Mouse (Mus musculus): ENCODE measurements around the gene Sgsh. TPM values are rescaled to one million over a fixed set of nuclear protein-coding genes. Genes with fewer than 3 reads are reported as not detected.

Gene Sgsh
- polyA plus RNA-seq, 1 experiment from 2014 or later: 3.3 TPM

DNA sequence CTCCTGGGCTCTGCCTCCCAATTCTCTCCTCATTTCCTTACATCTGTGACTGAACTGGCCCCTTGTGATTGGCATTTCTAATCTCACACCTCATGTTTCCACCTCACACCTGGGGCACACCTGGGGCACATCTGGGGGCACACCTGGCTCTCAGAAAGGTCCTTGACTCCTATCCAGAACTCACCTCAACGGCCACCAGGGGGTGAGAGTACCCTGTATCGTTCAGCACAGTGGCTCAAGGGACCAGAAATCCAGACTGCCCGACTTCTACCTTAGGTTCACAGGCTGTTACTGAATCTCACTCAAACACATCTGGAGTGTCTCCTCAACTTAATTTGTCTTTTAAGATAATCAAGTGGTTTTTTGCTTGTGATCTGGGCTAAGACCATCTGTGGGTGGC is 23.4 kb downstream of the Sgsh start:
- H3K36me3 ChIP-seq: no peaks in the 10 kb centered on the region
- WGBS (ENCODE audit: insufficient replicate concordance): 22% methylated on average over 3 of the region's 3 CpGs
- H3K4me3 ChIP-seq: no peak overlapping the region
- H3K4me1 ChIP-seq: no peaks in the 10 kb centered on the region
- no peak for ATAC-seq
- no peaks in the 10 kb centered on the region for H3K9me3 ChIP-seq (replicated peaks)
- H3K27ac ChIP-seq: no peak overlapping the region
- peaks cover 44% of the 10 kb centered on the region for H3K27me3 ChIP-seq (replicated peaks)
- H3K9ac ChIP-seq: no peak overlapping the region
- no peak overlapping the region for H3K4me2 ChIP-seq

GRCm38 (mm10) chr11:119330592-119330991 is 24.7 kb downstream of the Sgsh start:
- ATAC-seq: no peak
- H3K4me1 ChIP-seq: no peaks in the 10 kb centered on the region
- H3K4me3 ChIP-seq: no peak overlapping the region
- no peak overlapping the region for H3K27ac ChIP-seq
- peaks cover 44% of the 10 kb centered on the region for H3K27me3 ChIP-seq (replicated peaks)
- 45% methylated on average over 4 of the region's 4 CpGs for WGBS (ENCODE audit: insufficient replicate concordance)
- no peak overlapping the region for H3K4me2 ChIP-seq
- no peaks in the 10 kb centered on the region for H3K36me3 ChIP-seq
- no peaks in the 10 kb centered on the region for H3K9me3 ChIP-seq (replicated peaks)
- H3K9ac ChIP-seq: no peak overlapping the region

DNA sequence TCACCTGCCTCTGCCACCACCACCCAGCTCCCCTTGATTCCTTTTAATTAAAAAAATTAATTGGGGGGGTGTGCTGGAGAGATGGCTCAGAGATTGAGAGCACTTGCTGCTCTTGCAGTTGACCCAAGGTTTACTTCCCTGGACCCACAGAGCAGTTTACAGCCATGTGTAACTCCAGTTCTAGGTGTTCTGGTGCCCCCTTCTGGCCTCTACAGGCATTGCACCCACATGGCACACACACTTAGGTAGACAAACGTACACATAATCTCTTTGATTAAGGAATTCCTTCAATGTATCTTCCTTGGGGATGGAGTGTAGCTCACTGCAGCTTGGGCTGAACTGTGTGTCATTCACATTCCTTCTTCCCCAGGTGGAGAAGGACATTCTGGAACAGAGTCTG is 30.3 kb downstream of the Sgsh start:
- Histone ChIP-seq H3K36me3 (no peaks in the 10 kb centered on the region), H3K9ac (no peak overlapping the region), H3K4me3 (no peak overlapping the region), H3K27ac (no peak overlapping the region), H3K9me3 (replicated peaks) (0 out of 2 replicates have a peak, but pooled peaks cover 4% of the 10 kb centered on the region), H3K4me1 (no peaks in the 10 kb centered on the region), H3K27me3 (replicated peaks) (peaks cover 20% of the 10 kb centered on the region), H3K4me2 (no peak overlapping the region)
- 51% methylated on average over 1 of the region's 1 CpGs for WGBS (ENCODE audit: insufficient replicate concordance)
- ATAC-seq: no peak

- Histone ChIP-seq H3K27me3 (replicated peaks) (peaks cover 21% of the 10 kb centered on the region), H3K9me3 (replicated peaks) (0 out of 2 replicates have a peak, but pooled peaks cover 4% of the 10 kb centered on the region), H3K4me1 (no peaks in the 10 kb centered on the region), H3K36me3 (no peaks in the 10 kb centered on the region), H3K27ac (no peak overlapping the region), H3K9ac (no peak overlapping the region), H3K4me2 (no peak overlapping the region), H3K4me3 (no peak overlapping the region)
- ATAC-seq: no peak
- WGBS (ENCODE audit: insufficient replicate concordance): 62% methylated on average over 13 of the region's 13 CpGs
These were observed 32.8 kb downstream of the Sgsh start for GRCm38 (mm10) chr11:119322521-119322920.

DNA sequence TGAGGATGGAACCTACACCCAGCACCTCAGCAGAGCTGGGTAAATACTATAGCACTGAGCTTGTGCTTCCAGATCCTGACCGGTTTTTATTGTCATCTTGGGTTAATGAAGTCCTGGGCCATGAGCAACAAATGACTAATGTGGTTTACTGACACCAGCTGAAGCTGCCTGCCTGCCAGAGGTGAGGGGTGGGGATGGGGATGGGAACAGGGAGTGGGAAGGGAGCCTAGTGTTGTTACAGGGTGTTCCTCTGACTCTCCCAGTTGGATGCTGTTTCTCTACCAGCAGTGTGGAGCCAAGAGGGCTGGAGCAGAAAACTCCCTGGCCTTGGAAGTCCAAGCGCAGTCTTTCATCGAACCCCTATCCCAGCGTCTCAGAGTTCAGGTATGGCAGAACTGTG is 38.6 kb downstream of the Sgsh start:
- Histone ChIP-seq H3K27me3 (replicated peaks) (peaks cover 37% of the 10 kb centered on the region), H3K9ac (no peak overlapping the region), H3K4me1 (no peaks in the 10 kb centered on the region), H3K4me3 (no peak overlapping the region), H3K36me3 (no peaks in the 10 kb centered on the region), H3K4me2 (no peak overlapping the region), H3K27ac (no peak overlapping the region), H3K9me3 (replicated peaks) (no peaks in the 10 kb centered on the region)
- 80% methylated on average over 4 of the region's 4 CpGs for WGBS (ENCODE audit: insufficient replicate concordance)
- ATAC-seq: no peak

- 52% methylated on average over 17 of the region's 17 CpGs for WGBS (ENCODE audit: insufficient replicate concordance)
- Histone ChIP-seq H3K4me3 (no peak overlapping the region), H3K27ac (no peak overlapping the region), H3K9ac (no peak overlapping the region), H3K4me1 (no peaks in the 10 kb centered on the region), H3K9me3 (replicated peaks) (no peaks in the 10 kb centered on the region), H3K36me3 (no peaks in the 10 kb centered on the region), H3K4me2 (no peak overlapping the region), H3K27me3 (replicated peaks) (peaks cover 58% of the 10 kb centered on the region)
- ATAC-seq: no peak
These were observed 40.9 kb downstream of the Sgsh start for GRCm38 (mm10) chr11:119314252-119314936.

DNA sequence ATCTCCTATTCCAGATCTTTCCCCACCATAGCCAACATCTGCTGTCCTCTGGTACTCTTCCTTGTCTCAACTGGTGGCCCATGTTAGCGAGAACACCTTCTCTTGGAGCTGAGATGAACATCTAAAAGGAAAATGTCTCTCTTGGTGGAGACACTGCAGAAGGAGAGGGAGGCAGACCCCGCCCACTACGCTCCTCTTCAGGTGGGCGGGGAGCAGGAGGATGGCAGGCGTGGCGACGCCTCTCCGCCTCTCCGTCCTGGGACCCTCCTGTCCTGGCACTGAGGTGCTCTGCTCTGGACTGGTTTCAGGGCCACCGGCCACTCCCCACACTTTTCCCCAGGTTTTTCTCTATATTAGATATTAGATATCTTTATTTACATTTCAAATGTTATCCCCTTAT is 44.7 kb downstream of the Sgsh start:
- no peaks in the 10 kb centered on the region for H3K4me1 ChIP-seq
- no peak overlapping the region for H3K9ac ChIP-seq
- H3K27me3 ChIP-seq (replicated peaks): peaks cover 79% of the 10 kb centered on the region
- no peaks in the 10 kb centered on the region for H3K36me3 ChIP-seq
- no peaks in the 10 kb centered on the region for H3K9me3 ChIP-seq (replicated peaks)
- no peak for ATAC-seq
- no peak overlapping the region for H3K4me3 ChIP-seq
- H3K27ac ChIP-seq: no peak overlapping the region
- H3K4me2 ChIP-seq: no peak overlapping the region
- WGBS (ENCODE audit: insufficient replicate concordance): 21% methylated on average over 10 of the region's 10 CpGs

- H3K4me1 ChIP-seq: no peaks in the 10 kb centered on the region
- H3K9me3 ChIP-seq (replicated peaks): no peaks in the 10 kb centered on the region
- ATAC-seq: no peak
- H3K27ac ChIP-seq: no peak overlapping the region
- 29% methylated on average over 11 of the region's 11 CpGs for WGBS (ENCODE audit: insufficient replicate concordance)
- no peak overlapping the region for H3K9ac ChIP-seq
- no peak overlapping the region for H3K4me3 ChIP-seq
- H3K27me3 ChIP-seq (replicated peaks): peaks cover 82% of the 10 kb centered on the region
- no peak overlapping the region for H3K4me2 ChIP-seq
- no peaks in the 10 kb centered on the region for H3K36me3 ChIP-seq
These were observed 47.4 kb downstream of the Sgsh start for GRCm38 (mm10) chr11:119307916-119308315.

GRCm38 (mm10) chr11:119307658-119307867 is 47.8 kb downstream of the Sgsh start, which contains the start of gene Card14:
Card14 (plus strand) TSS chr11:119307768.
- H3K9ac ChIP-seq: no peak within 1 kb of the TSS
- no peak for ATAC-seq
- WGBS (ENCODE audit: insufficient replicate concordance): 41% methylated on average over 1 of the region's 1 CpGs
- no peaks in the 10 kb centered on the region for H3K9me3 ChIP-seq (replicated peaks)
- H3K4me1 ChIP-seq: no peaks in the 10 kb centered on the region
- H3K4me2 ChIP-seq: no peak within 1 kb of the TSS
- no peak within 1 kb of the TSS for H3K27ac ChIP-seq
- H3K27me3 ChIP-seq (replicated peaks): peaks cover 83% of the 10 kb centered on the region
- no peaks in the 10 kb centered on the region for H3K36me3 ChIP-seq
- no peak within 1 kb of the TSS for H3K4me3 ChIP-seq

DNA sequence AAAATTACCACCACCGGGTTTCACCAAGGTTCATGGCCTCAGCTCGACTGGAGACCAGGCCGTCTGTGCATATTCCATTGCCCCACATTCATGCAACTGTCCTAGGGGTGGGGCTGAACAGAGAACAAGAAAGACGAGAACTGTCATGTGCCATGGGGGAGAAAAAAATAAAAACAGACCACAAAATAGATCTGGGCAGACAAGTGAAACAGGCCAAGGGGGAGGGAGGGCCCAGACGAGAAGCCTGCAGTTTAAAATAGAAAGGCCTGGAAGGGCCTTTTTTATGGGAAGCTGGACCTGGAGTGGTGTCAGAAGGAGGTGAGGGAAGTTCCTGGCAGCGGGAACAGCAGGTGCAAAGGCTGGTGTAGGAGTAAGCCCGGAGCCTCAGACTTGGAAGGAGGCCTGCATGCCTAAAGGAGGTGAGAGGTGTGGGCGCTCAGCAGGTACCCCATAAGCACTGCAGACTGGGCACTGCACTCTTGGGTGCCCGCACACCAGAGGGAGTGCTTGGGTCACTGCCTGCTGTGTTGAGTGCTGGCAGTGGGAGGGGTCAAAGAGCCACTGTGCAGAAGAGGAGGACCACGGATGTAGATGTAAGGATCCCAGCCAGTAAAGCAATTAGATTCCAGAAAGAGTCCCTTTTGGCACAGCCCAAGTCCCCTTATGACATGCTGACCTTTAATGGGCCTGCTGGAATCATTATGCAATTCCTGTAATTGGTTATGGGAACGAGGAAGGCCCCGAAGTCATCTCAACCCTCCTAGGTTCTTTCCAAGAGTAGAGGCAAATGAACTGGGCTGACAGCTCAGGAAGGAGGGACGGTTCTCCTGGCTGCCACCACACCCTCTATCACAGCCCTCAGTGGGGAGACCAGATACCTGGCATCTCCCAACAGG is 48.3 kb downstream of the Sgsh start:
- no peak overlapping the region for H3K9ac ChIP-seq
- no peak overlapping the region for H3K27ac ChIP-seq
- H3K4me2 ChIP-seq: no peak overlapping the region
- ATAC-seq: no peak
- 45% methylated on average over 13 of the region's 13 CpGs for WGBS (ENCODE audit: insufficient replicate concordance)
- no peaks in the 10 kb centered on the region for H3K36me3 ChIP-seq
- H3K27me3 ChIP-seq (replicated peaks): peaks cover 80% of the 10 kb centered on the region
- no peaks in the 10 kb centered on the region for H3K4me1 ChIP-seq
- H3K9me3 ChIP-seq (replicated peaks): no peaks in the 10 kb centered on the region
- H3K4me3 ChIP-seq: no peak overlapping the region

- peaks cover 8% of the 10 kb centered on the region for H3K4me1 ChIP-seq
- no peak overlapping the region for H3K4me2 ChIP-seq
- no peaks in the 10 kb centered on the region for H3K36me3 ChIP-seq
- ATAC-seq: no peak
- no peak overlapping the region for H3K4me3 ChIP-seq
- no peak overlapping the region for H3K9ac ChIP-seq
- no peaks in the 10 kb centered on the region for H3K9me3 ChIP-seq (replicated peaks)
- H3K27ac ChIP-seq: no peak overlapping the region
- WGBS (ENCODE audit: insufficient replicate concordance): 33% methylated on average over 16 of the region's 16 CpGs
- peaks cover 68% of the 10 kb centered on the region for H3K27me3 ChIP-seq (replicated peaks)
These were observed 50.2 kb downstream of the Sgsh start for GRCm38 (mm10) chr11:119304904-119305712.

- peaks cover 25% of the 10 kb centered on the region for H3K4me1 ChIP-seq
- H3K9me3 ChIP-seq (replicated peaks): no peaks in the 10 kb centered on the region
- H3K4me3 ChIP-seq: peak overlapping the region; percentile 98
- peaks cover 33% of the 10 kb centered on the region for H3K27me3 ChIP-seq (replicated peaks)
- peak overlapping the region; percentile 90 for H3K4me2 ChIP-seq
- no peak for ATAC-seq
- WGBS (ENCODE audit: insufficient replicate concordance): 23% methylated on average over 2 of the region's 2 CpGs
- H3K36me3 ChIP-seq: peaks cover 25% of the 10 kb centered on the region
- no peak overlapping the region; the same call in 1 of the 2 replicates for H3K9ac ChIP-seq
- H3K27ac ChIP-seq: no peak overlapping the region
These were observed 54.4 kb downstream of the Sgsh start for GRCm38 (mm10) chr11:119300986-119301385.
